Mouse (Mus musculus) right cerebral cortex, adult 2 months (tissue): Measurements from ENCODE around the gene 4930518I15Rik.
"Not testable (repeated sequence)": the region's sequence is repeated elsewhere in the genome, so short reads cannot be mapped to it uniquely, and the experiment has no call there.

Source experiments
- DNase-seq, 2 experiments: peaks; one replicate each; pipeline ENCODE4 v3.0.0; 2021 to 2022; ENCODE audit warnings: low spot score in 2 of 2

Gene 4930518I15Rik

GRCm38 (mm10) chr2:156843331-156843730 is 14.4 kb downstream of the 4930518I15Rik start:
- DNase-seq = no peak

DNA sequence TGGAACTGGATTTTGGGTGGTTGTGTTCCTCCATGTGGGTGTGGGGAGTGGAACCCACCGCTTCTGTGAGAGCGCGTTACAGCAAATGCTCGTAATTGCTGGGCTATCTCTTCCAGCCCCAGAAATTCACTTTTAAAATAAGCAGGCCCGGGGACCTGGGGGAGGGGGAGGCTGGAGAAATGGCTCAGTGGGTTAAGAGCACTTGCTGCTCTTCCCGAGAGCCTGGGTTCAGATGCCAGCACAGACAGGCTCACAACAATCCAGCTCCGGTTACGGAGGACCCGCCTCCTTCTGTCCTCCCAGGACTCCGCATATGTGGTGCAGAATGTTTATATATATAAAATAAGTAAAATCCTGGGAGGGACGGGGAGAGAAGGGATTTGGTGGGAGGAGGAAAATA is 15.0 kb downstream of the 4930518I15Rik start:
- no peak for DNase-seq

GRCm38 (mm10) chr2:156841841-156842706 is 15.7 kb downstream of the 4930518I15Rik start:
- peak in 1 of 2 experiments; percentile 27 for DNase-seq

DNA sequence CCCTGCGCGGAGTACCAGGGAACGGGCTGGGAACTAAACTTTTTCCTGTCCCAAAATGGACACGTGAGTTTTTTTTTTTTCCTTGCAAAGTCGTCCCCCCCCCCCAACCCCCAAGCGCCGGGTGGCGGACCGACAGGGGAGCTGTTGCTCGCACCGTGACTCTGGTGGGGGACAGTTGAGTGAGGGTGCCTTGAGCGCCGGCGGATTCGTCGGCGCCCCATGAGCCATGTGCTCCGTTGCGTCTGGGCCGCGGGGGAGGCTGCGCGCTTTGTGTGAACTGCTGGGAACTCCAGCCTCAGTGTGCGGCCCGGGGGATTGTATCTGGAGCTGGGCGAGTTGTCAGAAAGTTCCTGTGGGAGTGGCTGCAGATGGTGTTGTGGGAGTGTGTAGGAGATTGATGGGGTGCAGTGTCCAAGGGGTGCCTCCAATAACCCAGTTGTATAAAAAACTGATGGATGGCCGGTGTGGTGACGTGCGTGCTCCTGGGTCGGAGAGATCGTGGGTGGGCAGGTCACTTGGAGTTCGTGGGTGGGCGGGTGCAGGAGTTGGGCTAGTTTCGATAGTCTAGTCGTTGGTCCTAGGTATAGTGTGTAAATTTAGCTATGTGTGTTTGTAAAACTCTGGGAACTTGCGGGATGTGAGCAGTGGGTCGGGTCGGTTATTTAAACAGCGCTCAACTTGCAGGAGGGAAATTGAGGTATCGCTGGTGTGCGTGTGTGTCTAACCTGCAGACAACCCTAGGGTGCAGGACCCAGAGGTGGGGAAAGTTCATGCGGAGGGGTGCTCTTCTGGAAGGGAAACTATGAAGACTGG is 16.5 kb downstream of the 4930518I15Rik start:
- DNase-seq = peak; percentile 61 to 65

GRCm38 (mm10) chr2:156840301-156841027 is 17.3 kb downstream of the 4930518I15Rik start:
- no peak for DNase-seq

DNA sequence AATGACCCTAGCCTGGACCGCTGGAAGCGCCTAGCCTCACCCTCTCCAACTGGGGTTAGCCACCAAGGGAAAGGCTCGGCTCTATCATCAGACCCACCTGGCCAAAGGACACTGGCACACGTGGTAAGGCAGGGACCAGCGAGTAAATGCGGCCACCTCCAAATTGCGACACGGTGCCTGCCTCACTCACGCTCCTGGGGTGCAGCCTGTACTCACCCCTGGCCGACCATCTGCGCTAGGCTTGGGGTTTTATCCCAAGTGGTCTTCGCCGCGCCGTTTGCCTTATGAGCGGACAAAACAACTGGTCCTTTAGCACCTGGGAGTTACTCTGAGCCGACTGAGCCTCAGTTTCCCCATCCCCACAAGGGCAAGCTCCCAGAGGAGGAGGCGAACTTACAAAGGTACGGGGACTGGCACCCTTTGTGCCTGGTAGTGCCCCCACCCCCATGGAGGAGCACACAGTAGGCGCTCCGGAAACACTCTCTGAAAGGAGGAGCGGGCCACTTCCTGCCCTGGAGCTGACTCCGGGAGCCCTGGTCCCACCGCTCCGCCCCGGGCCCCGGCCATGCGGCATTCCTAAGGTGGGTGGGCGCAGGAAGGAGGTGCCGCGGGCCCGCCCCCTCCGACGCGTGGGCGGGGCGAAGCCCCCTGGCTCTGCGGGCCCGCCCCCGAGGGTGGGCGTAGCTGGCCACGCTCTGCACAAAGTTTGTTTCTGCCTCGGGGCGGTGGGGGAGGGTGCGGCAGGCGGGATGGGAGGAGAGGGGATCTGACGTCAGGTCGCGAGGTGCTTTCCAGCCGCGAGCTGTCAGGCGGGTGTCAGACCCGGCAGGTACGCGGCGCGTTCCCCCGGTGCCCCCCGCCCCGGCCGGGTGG is 18.2 kb downstream of the 4930518I15Rik start, which contains the start of gene Tgif2:
Gene Tgif2 (plus strand): TSS at position 689 of the 873 bp plus-strand sequence.
- DNase-seq = no peak

GRCm38 (mm10) chr2:156838839-156839238 is 18.9 kb downstream of the 4930518I15Rik start:
- DNase-seq = no peak

DNA sequence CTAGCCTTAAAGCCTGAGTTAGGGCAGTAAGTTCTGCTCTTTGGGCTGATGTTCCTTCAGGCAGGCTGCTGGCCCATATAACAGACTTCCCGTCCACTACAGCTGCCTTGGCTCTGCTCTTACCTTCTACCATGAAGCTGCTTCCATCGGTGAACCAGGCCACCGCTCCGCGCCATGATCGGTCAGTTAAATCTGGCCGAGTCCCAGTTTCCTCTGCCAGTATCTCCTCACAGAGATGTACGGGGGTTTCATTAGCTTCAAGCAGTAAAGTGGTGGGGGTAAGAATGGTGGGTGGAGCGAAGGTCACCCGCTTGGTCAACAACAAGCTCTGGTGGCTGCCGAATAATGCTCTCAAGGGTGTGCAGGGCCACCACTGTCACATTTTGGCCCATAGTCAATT is 23.4 kb downstream of the 4930518I15Rik start:
- DNase-seq = no peak

DNA sequence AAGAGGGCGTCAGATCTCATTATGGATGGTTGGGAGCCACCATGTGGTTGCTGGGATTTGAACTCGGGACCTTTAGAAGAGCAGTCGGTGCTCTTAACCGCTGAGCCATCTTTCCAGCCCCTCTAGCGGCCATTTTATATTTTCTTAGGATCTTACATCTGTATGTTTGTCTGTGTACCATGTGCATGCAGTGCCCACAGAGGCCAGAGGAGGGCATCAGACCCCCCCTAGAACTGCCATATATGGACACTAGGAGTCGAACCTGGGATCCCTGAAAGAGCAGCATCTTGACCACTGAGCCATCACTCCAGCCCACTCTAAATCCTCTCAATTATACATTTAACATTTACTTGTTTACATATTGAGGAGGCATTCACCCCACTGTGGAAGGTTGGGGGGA is 32.6 kb downstream of the 4930518I15Rik start:
- not testable (repeated sequence) for DNase-seq

DNA sequence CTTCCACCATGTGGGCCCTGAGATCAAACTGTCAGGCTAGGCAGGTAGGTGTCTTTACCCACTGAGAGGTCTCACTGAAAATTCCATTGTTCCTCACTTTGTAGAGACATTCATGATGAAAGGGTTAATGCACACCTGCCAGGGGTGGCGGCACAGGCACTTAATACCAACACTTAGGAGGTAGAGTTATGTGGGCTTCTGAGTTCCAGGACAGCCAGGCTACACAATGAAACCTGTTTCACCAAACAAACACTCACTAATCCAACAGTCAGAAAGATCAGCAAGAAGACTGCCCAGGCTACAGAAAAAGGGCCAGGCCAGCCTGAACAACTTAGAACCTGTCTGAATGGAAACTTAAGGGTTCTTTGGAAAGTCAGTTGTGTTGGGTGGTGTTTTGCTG is 41.6 kb downstream of the 4930518I15Rik start:
- no peak for DNase-seq

GRCm38 (mm10) chr2:156815412-156815811 is 42.3 kb downstream of the 4930518I15Rik start:
- no peak for DNase-seq

DNA sequence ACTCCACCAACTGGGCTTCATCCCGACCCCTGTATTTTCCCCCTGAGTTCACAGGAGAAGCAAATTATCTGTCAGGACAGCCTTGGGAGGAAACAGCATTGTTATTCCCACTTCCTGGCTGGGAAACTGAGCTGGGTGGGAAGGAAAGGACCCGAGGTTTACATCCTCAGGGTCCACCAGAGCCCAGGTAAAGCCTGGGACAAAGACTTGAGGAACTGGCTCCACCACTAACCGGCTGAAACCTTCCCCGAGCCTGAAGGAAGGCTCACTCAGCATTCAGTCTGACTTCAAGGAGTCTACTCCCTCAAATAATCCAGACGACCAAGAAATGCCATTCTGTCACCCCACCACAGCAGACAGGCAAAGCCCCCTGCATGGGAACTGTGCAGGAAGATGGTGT is 42.9 kb downstream of the 4930518I15Rik start:
- no peak for DNase-seq

DNA sequence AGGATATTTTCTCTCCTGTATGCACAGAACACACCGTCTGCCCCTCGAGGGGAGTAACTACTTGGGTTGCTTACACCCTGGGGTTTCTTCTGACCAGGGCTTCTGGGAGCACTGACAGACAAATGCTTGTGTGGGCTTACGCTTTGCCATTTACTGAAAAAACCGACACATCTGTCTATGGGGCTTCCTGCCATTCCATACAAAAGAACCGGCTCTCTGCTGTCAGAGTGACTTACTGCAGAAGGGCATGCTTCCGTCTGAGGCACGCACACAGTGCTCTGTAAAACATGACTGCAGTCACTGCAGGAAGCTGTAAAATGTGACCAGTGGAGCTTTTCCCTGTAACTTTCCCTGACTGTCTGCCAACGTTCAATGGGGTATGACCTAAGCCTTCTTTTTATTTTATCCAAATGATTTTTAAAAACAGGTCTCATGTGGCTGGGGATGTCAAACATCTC is 43.4 kb downstream of the 4930518I15Rik start:
- DNase-seq = no peak

- DNase-seq = no peak
Observed at GRCm38 (mm10) chr2:156811556-156811955, 46.2 kb downstream of the 4930518I15Rik start.

GRCm38 (mm10) chr2:156810716-156811115 is 47.0 kb downstream of the 4930518I15Rik start:
- DNase-seq = no peak

DNA sequence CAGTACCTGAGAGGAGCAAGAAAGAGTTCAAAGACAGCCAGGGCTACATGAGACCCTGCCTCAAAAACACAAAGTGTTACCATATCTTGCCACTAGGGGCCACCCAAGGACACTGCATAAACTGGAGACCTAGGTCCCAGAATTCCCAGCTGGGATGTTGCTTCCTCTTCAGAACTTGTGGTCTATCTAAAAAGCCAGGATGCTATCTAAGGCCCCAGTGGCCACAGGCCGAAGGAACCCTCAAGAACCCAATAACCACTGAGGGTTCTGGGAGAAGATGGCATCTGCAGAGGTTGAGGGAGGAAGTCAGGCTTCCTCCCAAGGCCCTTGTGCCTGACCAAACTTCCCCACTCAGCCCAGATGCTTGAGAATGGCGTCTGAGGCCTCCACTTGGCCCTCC is 48.2 kb downstream of the 4930518I15Rik start:
- DNase-seq = peak; percentile 61 to 69

GRCm38 (mm10) chr2:156806886-156807285 is 50.9 kb downstream of the 4930518I15Rik start:
- DNase-seq = no peak
